Mouse (Mus musculus): Measurements from ENCODE around the gene Cacng1.

Gene Cacng1

GRCm38 (mm10) chr11:107655538-107655937 is 60.8 kb downstream of the Cacng1 start:
- DNase-seq = no peak
